Mouse (Mus musculus) right cerebral cortex, postnatal 25 days (tissue): ENCODE data around the gene Ccser1.
"Not testable (repeated sequence)": the region's sequence is repeated elsewhere in the genome, so short reads cannot be mapped to it uniquely, and the experiment has no call there.

Experiments
- DNase-seq: peaks from one replicate; pipeline ENCODE4 v3.0.0; 2022

Ccser1 gene

DNA sequence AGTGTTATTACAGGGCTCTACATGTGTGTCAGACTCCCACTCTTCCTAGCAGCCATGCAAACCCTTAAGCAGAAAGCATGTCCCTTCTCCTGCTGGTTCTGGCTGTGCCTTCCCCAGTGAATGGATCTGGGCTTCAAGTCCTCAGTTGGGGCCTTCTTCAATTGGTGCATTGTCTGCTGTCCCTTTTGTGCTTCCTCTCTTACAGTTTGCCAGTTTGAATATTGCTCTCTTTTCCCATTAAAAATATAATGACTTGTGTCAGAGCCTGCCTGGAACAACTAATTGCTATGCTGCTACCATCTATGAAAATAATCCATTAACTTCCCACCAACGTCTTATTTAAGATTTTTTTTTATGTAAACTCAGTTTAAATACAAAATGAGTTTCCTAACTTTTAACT is 566.2 kb downstream of the Ccser1 start:
- DNase-seq = no peak

DNA sequence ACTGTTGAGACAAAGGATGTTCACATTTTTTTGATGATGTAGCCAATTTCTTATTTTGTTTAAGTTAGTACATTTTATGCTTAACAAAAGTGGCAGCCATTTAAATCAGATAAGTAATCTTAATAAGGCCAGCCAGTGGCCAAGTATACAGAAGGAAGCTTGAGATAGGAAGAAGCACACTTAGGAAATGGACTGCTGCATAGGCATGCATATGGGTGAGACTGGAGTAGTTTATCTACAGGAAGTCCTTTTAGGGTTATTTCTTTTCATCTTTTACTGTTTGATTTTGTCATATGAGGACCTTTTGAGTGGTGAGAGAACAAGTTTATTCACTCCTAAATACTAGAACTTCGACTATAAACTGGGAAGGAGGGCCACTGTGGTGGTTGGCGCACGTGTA is 582.0 kb downstream of the Ccser1 start:
- no peak for DNase-seq

DNA sequence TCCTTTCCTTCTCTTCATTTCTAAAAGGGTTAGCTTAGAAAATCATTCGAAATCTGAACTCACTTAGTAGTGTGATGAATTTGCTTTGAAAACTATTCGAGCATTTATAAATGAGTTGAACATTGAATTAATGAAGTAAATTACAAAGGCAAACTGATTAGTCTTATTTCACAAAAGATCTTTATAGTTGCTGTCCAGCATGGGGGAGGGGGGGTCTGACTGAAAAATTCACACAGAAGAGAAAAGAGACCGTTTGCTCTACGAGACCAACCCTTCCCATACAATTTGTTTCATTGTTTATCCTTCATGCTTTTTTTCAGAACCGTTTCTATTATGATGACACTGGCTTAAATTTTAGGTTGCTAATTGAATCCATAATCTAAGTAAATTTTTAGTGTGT is 583.3 kb downstream of the Ccser1 start:
- no peak for DNase-seq

DNA sequence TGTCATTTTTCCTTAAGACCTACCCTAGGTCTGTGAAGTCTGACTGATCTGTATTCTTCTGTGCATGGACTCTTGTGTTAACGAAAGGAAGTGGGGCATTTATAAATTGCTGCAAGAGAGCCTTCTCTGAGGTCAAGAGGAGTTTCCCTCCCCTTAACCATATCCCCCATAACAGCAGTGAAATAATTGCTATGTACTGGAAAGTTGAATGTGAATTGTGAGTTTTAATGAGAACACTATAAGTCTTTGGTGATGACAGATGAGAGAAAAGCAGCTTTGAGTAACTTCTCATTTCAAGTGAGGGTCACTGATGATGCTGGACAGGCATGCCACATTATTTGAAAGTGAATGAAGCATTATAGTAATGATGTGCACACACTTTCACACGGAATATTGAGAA is 585.7 kb downstream of the Ccser1 start:
- DNase-seq = no peak

DNA sequence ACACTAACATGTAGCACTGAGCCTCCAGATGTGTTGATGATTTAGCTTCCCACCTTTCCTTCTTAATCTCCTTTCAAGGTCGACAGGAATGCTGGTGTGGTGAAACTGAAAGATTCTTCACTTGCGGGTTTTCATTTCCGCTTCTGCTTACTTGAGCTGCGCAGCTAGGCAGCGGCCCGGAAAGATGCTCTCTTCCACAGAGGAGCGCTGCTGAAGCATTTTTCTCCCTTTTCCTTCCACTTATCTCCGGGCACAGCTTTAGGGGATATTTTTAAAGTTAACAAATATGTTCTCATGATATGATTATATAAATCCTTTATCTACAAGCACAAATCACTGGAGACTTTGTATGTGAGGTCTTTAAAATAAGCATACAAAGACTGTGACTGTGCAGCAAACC is 587.0 kb downstream of the Ccser1 start:
- no peak for DNase-seq

DNA sequence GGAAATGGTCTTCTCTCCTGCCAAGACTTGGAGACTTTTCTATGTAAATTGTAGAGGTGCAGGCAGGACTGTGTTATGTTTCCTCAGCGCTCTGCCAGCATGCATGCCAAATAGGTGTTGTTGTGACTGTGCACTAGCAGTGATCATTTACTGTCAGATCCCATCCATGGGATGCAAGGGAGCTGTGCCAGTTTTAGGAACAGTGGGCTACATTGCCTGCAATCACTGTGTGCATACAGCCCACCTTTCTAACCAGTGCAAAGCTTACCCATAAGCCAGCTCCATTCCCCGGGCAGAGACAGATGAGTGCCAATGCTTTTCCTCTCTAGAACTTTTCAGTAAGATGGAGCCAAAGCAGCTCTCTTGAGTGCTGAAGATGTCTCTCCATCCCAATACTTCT is 606.6 kb downstream of the Ccser1 start:
- DNase-seq = no peak

DNA sequence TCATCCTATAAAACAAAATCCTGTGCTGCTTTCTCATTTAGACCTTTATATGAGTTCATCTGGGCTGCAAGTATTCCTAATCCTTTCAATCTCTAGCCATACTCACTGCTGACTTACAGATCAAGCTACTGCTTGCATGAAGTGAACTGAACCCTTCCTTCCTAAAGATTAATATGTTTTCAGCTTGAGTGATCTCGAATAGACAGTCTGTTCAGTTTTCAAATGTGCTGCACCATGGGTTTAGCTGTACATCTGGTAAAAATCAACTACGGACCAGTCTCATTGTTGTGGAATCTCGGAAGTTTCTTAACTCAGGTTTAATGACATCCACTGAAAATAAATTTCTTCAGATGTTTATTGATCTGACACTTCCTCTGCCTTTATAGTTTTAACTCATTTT is 620.8 kb downstream of the Ccser1 start:
- no peak for DNase-seq

DNA sequence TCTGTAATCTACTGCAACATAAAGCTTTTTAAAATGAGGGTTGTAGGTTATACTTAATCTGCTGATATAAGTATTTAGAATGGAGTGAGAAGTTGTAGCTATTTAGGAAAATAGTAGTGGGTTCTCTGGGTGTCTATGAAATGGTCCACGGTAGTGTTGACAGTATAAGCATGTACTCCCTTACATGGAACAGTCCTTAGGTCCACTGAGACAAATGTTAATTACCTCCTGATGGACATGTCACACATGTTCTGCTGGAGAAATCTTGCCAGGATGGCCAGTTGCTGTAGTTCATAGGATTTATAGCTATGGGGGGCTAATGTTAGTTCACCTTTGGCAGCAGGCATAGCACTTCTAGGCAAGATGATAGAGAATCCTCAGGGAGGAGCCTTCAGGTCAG is 625.4 kb downstream of the Ccser1 start:
- no peak for DNase-seq

DNA sequence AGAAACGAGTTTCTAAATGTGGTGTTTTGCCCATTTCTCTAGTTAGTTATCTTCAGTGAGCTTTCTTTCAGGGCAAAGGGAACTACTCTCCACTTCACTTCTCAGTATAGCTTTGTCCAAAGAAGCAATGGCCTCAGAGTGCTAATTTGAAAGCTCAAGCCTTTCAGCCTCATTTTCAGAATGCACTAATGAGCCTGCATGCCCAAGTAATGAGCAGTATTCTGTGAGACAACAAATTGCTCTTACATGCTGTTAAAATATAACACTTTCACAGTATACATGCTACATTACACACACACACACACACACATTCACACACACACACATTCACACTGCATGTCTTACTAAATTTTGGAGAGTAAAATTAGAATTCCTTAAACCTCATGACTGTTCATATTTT is 637.6 kb downstream of the Ccser1 start:
- no peak for DNase-seq

DNA sequence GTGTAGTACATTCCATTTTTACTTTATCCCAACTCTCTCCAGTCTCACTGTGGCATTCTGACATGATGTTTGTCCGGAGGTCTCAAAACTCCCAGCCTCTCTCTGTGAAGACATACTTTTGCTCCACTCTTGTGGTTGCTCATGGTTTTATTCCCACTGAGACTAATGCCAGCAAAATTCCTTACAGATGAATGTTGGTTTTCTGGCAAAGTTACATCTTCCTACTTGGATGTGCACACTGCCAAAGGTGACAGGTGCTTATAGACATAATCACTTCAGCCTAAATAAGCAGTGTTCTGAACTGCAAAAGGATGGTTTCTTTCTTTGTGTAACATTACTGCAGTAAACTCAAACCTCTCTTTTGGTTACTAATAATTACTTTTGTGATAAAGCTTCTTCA is 696.2 kb downstream of the Ccser1 start:
- no peak for DNase-seq

DNA sequence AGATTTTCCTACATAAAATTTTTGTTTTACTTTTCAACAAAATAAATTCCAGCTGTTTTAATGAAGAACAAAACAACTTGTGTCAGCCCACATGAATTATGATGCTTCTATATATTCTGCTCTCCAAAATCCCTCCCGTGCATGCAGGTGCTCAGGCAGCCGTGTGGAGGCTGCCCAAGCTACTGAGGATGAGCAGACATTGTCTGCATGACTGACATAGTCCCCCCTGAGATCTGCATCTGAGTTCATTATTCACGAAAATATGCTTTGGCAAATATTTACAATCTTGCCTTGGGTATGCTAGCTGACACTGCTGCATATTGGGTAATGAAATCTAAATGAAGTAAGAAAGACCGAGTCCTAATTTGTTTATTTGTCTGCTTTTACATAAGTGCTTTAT is 718.1 kb downstream of the Ccser1 start:
- no peak for DNase-seq

DNA sequence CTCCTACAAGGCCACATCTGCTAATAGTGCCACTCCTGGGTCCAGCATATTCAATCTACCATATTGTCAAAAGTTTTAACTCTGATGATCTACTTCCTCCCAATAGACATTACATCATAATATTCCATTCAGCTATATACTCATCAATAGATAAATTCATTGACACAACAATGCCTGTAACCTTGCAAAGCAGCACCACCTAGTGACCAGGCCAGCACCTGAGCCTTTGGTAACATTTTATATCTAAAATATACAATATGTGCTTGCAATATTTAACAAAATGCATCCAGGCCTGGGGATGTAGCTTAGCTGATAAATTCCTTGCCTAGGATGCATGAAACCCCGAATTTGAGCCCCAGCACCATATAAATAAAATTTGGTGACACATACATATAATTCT is 722.6 kb downstream of the Ccser1 start:
- no peak for DNase-seq

DNA sequence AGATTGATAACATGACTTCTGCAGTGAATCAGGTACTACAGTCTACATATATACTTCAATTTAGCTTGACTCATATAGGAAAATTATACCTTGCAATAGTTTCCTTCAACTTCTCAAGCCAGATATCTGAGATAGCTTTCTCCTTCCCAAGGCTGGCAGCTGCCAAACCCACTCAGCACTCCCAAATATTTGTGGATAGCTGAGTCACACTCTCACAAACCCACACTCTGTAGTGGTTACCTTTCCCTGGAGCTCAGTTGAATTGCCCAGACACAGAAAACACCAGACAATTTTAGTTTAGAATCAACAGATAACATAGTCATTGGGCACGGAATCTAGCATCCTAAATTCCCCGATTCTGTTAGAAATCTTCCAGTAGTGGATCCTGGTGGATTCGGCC is 732.8 kb downstream of the Ccser1 start:
- DNase-seq = no peak

DNA sequence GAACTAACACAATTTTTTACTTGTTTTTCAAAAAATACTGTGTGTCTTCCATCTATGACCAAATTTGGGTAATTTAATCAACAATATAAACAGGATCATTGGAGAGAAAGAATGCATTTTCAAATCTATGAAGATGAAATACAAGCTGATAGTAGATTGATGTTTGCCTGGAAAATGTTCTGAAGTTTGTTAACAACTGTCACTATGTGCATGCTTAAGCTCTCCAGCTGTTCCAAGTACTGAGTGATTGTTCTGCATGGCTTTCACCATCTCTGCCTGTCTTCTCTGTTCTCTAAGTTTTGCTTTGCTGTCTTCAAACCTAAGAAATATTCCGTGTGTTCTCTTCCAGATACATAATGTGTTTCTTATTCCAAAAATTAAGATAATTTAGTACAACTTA is 751.5 kb downstream of the Ccser1 start:
- no peak for DNase-seq

DNA sequence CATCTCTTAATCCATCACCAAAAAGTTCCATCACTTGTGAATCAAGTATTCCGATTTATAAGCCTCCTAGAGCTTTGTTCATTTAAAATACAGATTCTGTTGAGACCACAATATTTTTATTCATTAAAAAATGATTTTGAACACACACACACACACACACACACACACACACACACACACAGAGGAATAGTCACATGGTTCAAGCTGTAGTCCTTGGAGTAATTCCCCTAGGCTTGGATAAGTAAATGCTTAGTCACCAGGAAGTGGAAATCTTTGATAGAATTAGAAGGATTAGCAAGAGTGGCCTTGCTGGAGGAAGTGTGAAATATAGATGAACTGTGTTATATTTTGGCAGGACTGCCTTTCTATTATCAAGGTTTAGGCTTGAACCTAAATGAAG is 756.5 kb downstream of the Ccser1 start:
- DNase-seq = no peak

DNA sequence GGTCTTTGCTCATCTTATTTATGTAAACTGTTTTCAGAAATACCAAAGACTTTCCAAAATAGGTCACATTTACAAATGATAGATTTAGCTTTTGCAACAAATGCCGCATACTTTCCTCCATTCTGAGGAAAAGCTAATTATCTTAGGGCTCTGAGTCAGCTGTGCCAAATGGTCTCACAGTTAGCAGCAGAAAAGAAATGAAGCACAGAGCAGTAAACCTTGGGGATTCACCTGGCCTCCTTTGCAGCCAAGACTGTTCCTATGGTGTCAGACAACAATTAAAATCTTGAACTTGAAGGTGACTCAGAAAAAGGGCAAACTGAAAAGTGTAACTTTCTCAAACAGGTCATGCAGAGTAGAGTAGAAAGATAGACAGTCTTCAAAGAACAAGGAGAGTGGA is 759.1 kb downstream of the Ccser1 start:
- no peak for DNase-seq

DNA sequence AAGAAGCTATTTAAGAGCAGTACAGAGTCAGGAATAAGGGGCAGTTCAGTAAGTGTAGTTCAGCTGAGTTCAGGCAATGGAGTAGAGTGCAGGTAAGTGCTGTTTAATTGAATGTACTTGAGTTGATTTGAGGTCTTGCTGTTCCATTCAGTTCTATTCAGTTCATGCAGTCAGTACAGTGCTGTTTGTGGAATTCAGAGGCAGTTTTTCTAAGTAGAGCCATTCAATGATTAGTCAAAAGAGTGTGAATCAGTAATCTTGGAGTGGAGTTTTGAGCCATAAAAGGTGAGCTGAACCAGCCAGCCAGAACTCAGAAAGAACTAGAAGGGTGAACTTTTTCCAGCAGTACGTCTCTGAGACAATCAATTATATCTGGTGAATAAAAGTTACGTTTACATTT is 773.6 kb downstream of the Ccser1 start:
- no peak for DNase-seq

DNA sequence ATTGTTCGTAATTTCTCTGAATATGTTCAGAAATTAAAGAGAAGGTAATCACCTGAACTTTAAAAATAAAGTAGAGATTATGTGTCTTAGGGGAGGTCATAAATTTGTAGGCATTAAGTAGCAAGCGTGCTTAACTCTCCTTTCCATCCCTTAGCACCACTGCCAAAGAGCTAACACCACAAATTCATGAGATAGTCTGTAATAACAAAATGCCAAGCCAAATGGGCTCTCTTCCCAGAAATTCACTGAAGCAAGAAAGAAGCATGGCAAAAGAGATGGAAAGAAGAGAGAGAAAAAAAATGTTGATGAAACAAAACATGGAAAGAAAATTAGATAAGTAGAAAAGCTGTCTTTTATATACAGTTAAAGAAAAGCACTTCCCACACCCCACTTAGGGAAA is 796.8 kb downstream of the Ccser1 start:
- DNase-seq = no peak

DNA sequence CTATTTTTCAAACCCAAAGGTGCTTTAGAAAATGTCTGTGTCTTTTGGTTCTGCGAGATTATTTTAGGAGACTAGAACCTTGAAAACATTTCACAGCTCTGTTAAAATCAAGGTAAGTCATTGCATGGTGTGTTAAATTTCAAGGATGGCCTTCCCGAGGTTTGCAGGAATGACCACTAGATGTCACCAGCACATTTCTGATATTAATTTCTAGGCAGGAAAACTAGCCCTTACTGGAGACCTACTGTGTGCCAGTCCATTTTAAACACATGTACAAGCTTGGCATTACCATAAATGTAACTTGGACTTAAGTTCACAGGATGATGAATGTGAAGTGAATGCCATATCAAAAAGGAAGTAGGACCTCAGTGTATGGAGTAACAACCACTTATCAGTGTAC is 798.3 kb downstream of the Ccser1 start:
- no peak for DNase-seq

DNA sequence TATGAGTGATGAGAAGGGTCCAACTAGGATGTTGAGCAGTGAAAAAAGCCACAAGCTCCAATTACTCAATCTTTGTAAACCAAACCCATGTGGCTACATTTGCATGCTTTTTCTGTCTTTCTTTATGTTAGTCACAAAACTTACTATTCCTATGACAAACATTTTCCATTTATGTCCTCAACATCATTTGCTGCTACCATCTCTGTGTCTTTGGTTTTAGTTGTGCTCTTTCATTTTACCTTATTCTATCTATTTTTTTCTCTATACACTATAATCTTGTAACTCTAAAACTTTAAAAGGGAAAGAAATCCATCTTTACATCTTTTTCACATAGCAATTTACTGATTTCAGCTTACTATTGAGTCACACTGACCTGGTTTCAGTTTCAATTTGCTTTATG is 834.2 kb downstream of the Ccser1 start:
- no peak for DNase-seq

DNA sequence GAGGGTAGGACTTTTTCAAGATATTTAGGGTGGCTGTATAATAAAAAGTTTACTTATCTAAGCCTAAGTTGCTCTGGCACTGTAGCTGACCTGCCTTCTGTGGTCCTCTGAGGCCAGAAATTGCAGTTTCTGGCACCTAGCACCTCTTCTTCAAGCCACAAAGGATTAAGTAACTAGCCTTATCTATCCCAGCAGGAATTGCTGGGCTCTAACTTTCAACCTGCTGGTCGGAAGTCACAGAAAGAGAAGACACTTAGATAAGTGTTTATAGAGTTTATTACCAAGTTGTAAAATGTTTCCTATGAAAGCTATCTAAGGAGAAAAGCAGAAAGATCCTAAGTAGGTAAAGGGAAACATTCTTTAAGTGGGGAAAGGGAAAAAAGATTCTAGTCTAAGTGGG is 864.3 kb downstream of the Ccser1 start:
- DNase-seq = no peak

DNA sequence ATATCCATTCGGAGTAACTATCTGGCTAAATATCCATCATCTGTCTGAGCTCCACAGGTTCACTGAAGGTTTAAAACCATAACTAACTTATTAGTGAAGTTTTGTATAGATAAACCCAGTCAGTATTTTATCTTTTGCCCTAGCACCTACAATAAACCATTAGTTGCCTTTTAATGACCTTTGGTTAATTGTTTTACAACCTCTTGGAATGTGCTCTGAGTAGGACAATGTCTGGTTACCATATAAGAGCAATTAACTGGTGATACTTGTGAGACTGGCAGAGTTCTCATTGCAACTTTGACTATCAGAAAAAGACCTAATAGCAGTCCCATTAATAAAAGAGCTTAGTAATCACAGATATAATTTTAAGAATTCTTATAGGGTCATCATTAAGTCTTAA is 864.9 kb downstream of the Ccser1 start:
- not testable (repeated sequence) for DNase-seq

DNA sequence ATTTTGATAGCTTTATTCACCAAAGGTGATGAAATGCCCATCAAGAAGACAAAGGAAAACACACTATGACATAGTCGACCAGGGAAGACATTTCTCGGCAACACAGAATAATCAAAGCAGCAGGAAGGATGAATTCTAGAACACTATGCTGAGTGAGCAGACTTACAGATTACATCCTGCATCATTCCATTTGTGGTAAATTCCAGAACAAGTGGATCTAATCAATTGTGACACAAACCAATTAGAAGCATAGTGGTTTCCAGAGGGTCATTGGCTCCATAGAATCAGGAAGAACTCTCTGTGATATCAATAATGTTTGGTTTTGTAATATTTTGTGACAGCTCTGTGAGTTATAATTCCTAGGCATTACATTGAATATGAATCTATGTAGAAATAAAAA is 875.2 kb downstream of the Ccser1 start:
- DNase-seq = no peak

DNA sequence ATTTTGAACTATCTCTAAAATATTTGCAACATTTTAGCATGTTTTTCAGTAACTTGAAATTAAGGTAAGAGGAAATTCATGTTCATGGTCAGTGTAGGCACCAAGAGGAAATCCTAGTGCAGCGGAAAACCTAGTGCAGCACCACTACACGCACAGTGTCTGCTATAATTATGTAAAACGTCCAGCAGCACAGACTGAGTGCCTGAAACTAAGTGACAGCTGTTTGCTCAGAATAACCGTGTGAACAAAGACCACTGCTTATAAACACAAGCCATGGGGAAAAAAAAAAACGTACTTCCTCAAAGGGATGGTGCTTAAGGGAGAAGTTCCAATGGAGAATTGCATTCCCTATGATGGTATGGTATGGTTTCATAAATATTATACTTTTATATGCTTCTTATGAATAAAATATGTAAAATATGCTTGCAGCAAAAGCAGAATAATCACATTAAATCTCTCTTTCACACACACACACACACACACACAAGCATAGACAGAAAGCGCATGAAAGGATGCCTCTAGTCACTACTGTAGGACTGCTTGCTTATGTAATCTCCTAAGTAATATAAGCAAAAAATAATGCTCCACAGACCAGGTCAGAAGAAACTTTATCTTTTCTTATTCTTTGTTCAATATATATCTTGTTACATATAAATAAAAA is 886.4 kb downstream of the Ccser1 start:
- no peak for DNase-seq

DNA sequence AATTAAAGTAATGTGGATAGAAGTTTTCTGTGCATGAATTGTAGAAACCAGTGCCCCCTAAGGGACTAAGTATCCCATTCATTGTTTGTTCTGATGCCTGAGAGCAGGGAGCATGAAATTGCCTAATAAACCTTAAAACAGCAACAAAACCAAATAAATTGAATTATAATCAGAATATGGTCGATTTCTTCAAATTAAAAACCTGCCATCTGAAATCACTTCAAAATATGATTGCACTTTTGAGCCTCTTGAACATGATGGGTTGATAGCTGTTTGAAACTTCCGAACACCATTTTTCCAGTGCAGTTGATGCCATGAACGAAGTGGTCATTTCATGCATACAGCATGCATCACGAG is 886.9 kb downstream of the Ccser1 start:
- DNase-seq = no peak

DNA sequence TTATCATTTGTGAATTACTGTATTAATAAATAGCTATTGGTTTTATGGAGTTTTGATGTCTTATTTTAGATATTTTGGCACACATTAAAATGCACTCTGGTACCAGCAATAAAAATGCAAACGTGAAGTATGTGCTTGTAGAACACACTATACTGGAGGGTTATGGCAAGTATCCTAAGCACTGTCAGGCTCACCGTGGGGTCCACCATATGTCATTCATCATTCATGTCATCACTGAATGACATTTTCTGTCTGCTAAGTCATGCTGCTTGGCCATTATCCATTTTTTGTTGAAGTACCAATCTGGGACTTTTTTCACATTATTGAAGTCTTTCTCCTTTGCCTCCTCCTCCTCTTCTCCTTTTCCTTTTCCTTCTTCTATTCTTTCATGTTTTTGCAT is 925.3 kb downstream of the Ccser1 start:
- no peak for DNase-seq
